Mouse (Mus musculus): ENCODE measurements around the gene Smagp. TPM values are rescaled to one million over a fixed set of nuclear protein-coding genes. Genes with fewer than 3 reads are reported as not detected.

Gene Smagp
- total and polyA plus RNA-seq, 3 experiments = 0.55 to 7.0 (median 3.2) TPM

- no peaks in the 10 kb centered on the region for H3K79me2 ChIP-seq (replicated peaks; ENCODE audit: control insufficient read depth, extremely low read depth, insufficient read depth, poor library complexity, severe bottlenecking)
- dilution Hi-C loops (cut with MboI; ENCODE audit: extremely low pct_ligation_motif_present, extremely low pct_unique_long_range_greater_than_20kb, low sequenced_read_pairs) = no loop called here
- H3K36me3 ChIP-seq (replicated peaks in 1 of 2; ENCODE audit: control insufficient read depth in 1 of 2, insufficient read depth in 1 of 2, low read length in 1 of 2) = peaks cover 15 to 29% of the 10 kb centered on the region in 2 experiments
- no peak for DNase-seq (ENCODE audit: extremely low read depth)
- H3K4me2 ChIP-seq (ENCODE audit: insufficient read depth, low read depth, poor library complexity, severe bottlenecking) = no peak overlapping the region
- H3K4me3 ChIP-seq (replicated peaks in 1 of 3; ENCODE audit: low read depth in 2 of 3, low read length in 2 of 3, poor library complexity in 1 of 3) = no peak overlapping the region
- no peaks in the 10 kb centered on the region for H3K9me3 ChIP-seq (replicated peaks; ENCODE audit: low read length)
- H3K27ac ChIP-seq (ENCODE audit: insufficient read depth, low read depth) = no peak overlapping the region
- in situ Hi-C loops (cut with MboI; ENCODE audit: low pct_ligation_motif_present, low pct_unique_long_range_greater_than_20kb, low sequenced_read_pairs) = no loop called here
- no peak for TF ChIP-seq JUN (IDR thresholded peaks at IDR 0.05; ENCODE audit: insufficient read depth, low read depth, low read length)
- no peak for TF ChIP-seq BHLHE40 (IDR thresholded peaks at IDR 0.05; ENCODE audit: low read depth, low read length)
- TF ChIP-seq EP300 (IDR thresholded peaks at IDR 0.05; ENCODE audit: low read length) = no peak
- TF ChIP-seq USF1 (IDR thresholded peaks at IDR 0.05; ENCODE audit: low read depth, low read length) = no peak
- TF ChIP-seq CHD2 (IDR thresholded peaks at IDR 0.05; ENCODE audit: low read length) = no peak
- TF ChIP-seq GABPA (IDR thresholded peaks at IDR 0.05; ENCODE audit: insufficient replicate concordance, low read depth, low read length) = no peak
- TF ChIP-seq ZKSCAN1 (IDR thresholded peaks at IDR 0.05; ENCODE audit: borderline replicate concordance, low read depth, low read length) = no peak
- no peak for TF ChIP-seq PAX5 (IDR thresholded peaks at IDR 0.05; ENCODE audit: low read length)
- no peak for TF ChIP-seq RAD21 (IDR thresholded peaks at IDR 0.05; ENCODE audit: low read depth, low read length)
- no peak for TF ChIP-seq ZNF384 (IDR thresholded peaks at IDR 0.05; ENCODE audit: low read depth, low read length)
- no peak for TF ChIP-seq ELF1 (IDR thresholded peaks at IDR 0.05; ENCODE audit: low read depth, low read length)
- no peaks in the 10 kb centered on the region for H3K4me1 ChIP-seq (ENCODE audit: control insufficient read depth in 1 of 2, insufficient read depth in 2 of 2)
- H3K27me3 ChIP-seq (replicated peaks) = no peaks in the 10 kb centered on the region
- H3K9ac ChIP-seq (ENCODE audit: insufficient read depth, low read depth) = no peak overlapping the region
Observed at GRCm38 (mm10) chr15:100588297-100588696, 48.4 kb downstream of the Smagp start.

GRCm38 (mm10) chr15:100587166-100587565 lies 49.6 kb downstream of the Smagp start:
- Histone ChIP-seq H3K9ac (ENCODE audit: insufficient read depth, low read depth) (no peak overlapping the region), H3K4me1 (ENCODE audit: control insufficient read depth in 1 of 2, insufficient read depth in 2 of 2) (no peaks in the 10 kb centered on the region), H3K27ac (ENCODE audit: insufficient read depth, low read depth) (no peak overlapping the region), H3K36me3 (replicated peaks in 1 of 2; ENCODE audit: control insufficient read depth in 1 of 2, insufficient read depth in 1 of 2, low read length in 1 of 2) (peaks cover 15 to 33% of the 10 kb centered on the region in 2 experiments), H3K4me2 (ENCODE audit: insufficient read depth, low read depth, poor library complexity, severe bottlenecking) (no peak overlapping the region), H3K27me3 (replicated peaks) (no peaks in the 10 kb centered on the region), H3K9me3 (replicated peaks; ENCODE audit: low read length) (no peaks in the 10 kb centered on the region), H3K79me2 (replicated peaks; ENCODE audit: control insufficient read depth, extremely low read depth, insufficient read depth, poor library complexity, severe bottlenecking) (no peaks in the 10 kb centered on the region), H3K4me3 (replicated peaks in 1 of 3; ENCODE audit: low read depth in 2 of 3, low read length in 2 of 3, poor library complexity in 1 of 3) (no peak overlapping the region)
- in situ Hi-C loops (cut with MboI; ENCODE audit: low pct_ligation_motif_present, low pct_unique_long_range_greater_than_20kb, low sequenced_read_pairs) = no loop called here
- DNase-seq (ENCODE audit: extremely low read depth) = no peak
- dilution Hi-C loops (cut with MboI; ENCODE audit: extremely low pct_ligation_motif_present, extremely low pct_unique_long_range_greater_than_20kb, low sequenced_read_pairs) = no loop called here
- no peak for TF ChIP-seq E2F4 (IDR thresholded peaks at IDR 0.05; ENCODE audit: insufficient replicate concordance, low read depth, low read length)
- no peak for TF ChIP-seq EP300 (IDR thresholded peaks at IDR 0.05; ENCODE audit: low read length)
- no peak for TF ChIP-seq TCF12 (IDR thresholded peaks at IDR 0.05; ENCODE audit: low read depth, low read length)
- TF ChIP-seq ZMIZ1 (IDR thresholded peaks at IDR 0.05; ENCODE audit: low read depth, low read length) = no peak
- TF ChIP-seq RAD21 (IDR thresholded peaks at IDR 0.05; ENCODE audit: low read depth, low read length) = no peak
- TF ChIP-seq SMC3 (IDR thresholded peaks at IDR 0.05; ENCODE audit: low read depth, low read length) = no peak
- TF ChIP-seq POLR2AphosphoS2 (IDR thresholded peaks at IDR 0.05; ENCODE audit: low read depth, low read length) = no peak
- TF ChIP-seq USF2 (conservative IDR thresholded peaks at IDR 0.05; ENCODE audit: low read depth, low read length) = no peak
- no peak for TF ChIP-seq TBP (conservative IDR thresholded peaks at IDR 0.05; ENCODE audit: low read depth, low read length)
